Mouse (Mus musculus) cerebellum, adult 18-20 months (tissue): ENCODE measurements at regions not wholly inside any gene's neighbourhood (a gene's known extent, or its start where the extent isn't known, plus 50 kb on each side); places are given as distances from the start of the nearest gene placed in this dataset.

Source experiments
- DNase-seq, 2 experiments: peaks; one replicate each; pipeline ENCODE4 v3.0.0; 2021

- DNase-seq: no peak
Observed at GRCm38 (mm10) chr13:97555312-97555711, 205.1 kb downstream of the Gm10260 start.

GRCm38 (mm10) chr13:97554601-97555000 is 205.8 kb downstream of the Gm10260 start:
- no peak for DNase-seq

- no peak for DNase-seq
Observed at GRCm38 (mm10) chr13:97552236-97552635, 208.2 kb downstream of the Gm10260 start.

GRCm38 (mm10) chr13:97550880-97551279 is 209.6 kb downstream of the Gm10260 start:
- no peak for DNase-seq

GRCm38 (mm10) chr13:97550172-97550571 is 210.3 kb downstream of the Gm10260 start:
- DNase-seq: peak; percentile 64 to 78

GRCm38 (mm10) chr13:97549384-97549783 is 211.0 kb downstream of the Gm10260 start:
- no peak for DNase-seq

- no peak for DNase-seq
Observed at GRCm38 (mm10) chr13:97548527-97548977, 211.9 kb downstream of the Gm10260 start.

- DNase-seq: no peak
Observed at GRCm38 (mm10) chr13:97546936-97547335, 213.5 kb downstream of the Gm10260 start.

GRCm38 (mm10) chr13:97545971-97546454 is 214.4 kb downstream of the Gm10260 start:
- peak; percentile 61 to 75 for DNase-seq

GRCm38 (mm10) chr13:97539686-97540085 is 220.7 kb downstream of the Gm10260 start:
- DNase-seq: no peak

GRCm38 (mm10) chr13:97538441-97538840 is 222.0 kb downstream of the Gm10260 start:
- no peak for DNase-seq

GRCm38 (mm10) chr13:97537686-97538085 is 222.7 kb downstream of the Gm10260 start:
- DNase-seq: no peak

- no peak for DNase-seq
Observed at GRCm38 (mm10) chr13:97537206-97537605, 223.2 kb downstream of the Gm10260 start.

- DNase-seq: no peak
Observed at GRCm38 (mm10) chr13:97533896-97534666, 226.4 kb downstream of the Gm10260 start.

- DNase-seq: no peak
Observed at GRCm38 (mm10) chr13:97531181-97531580, 229.3 kb downstream of the Gm10260 start.

GRCm38 (mm10) chr13:97530570-97530969 is 229.9 kb downstream of the Gm10260 start:
- DNase-seq: no peak

GRCm38 (mm10) chr13:97527958-97528357 is 232.5 kb downstream of the Gm10260 start:
- DNase-seq: no peak

- DNase-seq: no peak
Observed at GRCm38 (mm10) chr13:97524847-97525434, 235.5 kb downstream of the Gm10260 start.

- DNase-seq: no peak
Observed at GRCm38 (mm10) chr13:97523523-97524412, 236.7 kb downstream of the Gm10260 start.

GRCm38 (mm10) chr13:97520988-97521547 is 239.4 kb downstream of the Gm10260 start:
- DNase-seq: no peak

- no peak for DNase-seq
Observed at GRCm38 (mm10) chr13:97516731-97517130, 243.7 kb downstream of the Gm10260 start.

- no peak for DNase-seq
Observed at GRCm38 (mm10) chr13:97514421-97515066, 245.9 kb downstream of the Gm10260 start.
